Mouse (Mus musculus) cerebellum, adult (tissue): ENCODE results near the gene Kcnd3.
"Not testable (repeated sequence)": the region's sequence is repeated elsewhere in the genome, so short reads cannot be mapped to it uniquely, and the experiment has no call there.

Experiments used
- ATAC-seq: cut with Nextera tagmentation; 2 replicates; pipeline ENCODE4 v1.9.2; 2017; ENCODE audit warnings: mild to moderate bottlenecking, moderate library complexity, mixed read lengths; ENCODE audit not compliant: insufficient number of reproducible peaks, low FRiP score, low TSS enrichment

Gene Kcnd3

DNA sequence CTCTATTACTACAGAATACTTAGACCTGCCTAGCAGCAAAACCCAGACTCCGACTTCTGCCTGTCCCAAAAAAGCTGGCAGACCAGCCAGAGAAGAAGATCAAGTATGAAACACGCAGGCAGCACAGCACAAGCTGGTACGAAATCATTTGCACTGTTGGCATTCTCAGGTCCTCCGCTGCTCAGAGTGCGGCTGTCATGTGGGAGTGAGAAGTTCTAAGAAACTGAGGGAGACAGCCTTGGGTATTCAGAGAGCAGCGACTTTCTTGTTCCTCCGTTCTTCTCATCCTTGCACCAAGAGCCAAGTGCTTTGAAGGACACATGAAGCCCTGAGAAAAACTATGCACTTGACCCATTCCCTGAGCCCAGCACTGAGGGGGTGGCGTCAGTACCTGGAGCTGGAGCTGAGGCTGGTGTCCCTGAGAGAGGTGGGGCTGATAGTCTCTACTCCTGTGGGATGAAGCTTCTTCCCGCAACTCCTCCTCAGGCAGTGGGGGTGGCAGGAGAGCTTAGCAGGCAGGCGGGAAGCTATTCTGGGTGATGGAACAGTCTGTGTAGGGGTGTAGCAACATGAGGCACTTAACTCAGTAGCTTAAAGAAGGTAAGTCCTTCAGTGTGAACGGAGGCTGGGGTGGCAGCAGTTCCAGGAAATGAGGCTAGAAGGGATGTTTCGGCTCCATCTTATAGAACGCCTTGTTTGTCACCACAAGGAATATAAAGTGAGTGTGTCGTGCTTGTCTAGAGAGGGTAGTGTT is 241.4 kb downstream of the Kcnd3 start:
- no peak for ATAC-seq

DNA sequence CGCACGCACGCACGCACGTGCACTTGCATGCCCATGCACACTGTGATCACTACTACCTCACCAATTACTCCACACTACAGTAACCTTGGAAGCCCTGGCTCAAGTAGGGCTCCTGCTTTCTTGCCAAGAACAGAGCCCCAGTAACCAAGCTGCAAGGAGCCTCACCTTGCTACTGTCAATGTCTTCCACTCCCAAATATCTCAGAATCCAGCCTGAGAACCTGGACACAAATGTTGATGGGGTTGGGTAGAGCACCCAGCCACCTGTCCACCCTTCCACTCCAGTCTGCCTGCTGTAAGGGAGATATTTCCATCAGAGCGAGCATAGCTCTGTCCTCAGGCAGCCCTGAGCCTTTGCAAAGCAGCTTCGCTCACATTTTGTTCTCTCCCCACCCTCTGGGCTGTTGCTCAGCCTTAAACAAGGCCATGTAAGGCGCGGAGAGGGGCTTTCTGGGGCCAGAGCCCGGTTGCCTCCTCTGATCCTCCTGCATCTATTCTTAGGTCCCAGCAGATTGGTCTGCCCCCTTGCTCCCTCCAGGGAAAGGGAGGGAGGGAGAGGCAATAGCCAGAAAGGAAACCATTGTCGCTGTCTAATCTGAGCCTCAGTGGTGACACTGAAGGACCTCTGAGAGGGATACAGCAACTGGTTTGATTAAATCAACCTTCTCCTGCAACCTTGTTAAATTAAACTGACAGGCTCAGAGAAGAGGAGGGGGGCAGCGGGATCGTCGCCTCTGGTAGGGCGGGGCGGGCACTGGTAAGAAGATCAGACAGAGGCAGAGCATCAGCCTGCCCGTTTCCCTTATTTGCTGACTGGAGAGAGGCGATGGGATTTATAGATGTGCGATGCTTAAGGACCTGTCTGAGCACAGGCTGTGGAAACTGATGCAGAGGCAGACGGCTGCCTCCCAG is 243.6 kb downstream of the Kcnd3 start:
- ATAC-seq: peak; percentile 65

DNA sequence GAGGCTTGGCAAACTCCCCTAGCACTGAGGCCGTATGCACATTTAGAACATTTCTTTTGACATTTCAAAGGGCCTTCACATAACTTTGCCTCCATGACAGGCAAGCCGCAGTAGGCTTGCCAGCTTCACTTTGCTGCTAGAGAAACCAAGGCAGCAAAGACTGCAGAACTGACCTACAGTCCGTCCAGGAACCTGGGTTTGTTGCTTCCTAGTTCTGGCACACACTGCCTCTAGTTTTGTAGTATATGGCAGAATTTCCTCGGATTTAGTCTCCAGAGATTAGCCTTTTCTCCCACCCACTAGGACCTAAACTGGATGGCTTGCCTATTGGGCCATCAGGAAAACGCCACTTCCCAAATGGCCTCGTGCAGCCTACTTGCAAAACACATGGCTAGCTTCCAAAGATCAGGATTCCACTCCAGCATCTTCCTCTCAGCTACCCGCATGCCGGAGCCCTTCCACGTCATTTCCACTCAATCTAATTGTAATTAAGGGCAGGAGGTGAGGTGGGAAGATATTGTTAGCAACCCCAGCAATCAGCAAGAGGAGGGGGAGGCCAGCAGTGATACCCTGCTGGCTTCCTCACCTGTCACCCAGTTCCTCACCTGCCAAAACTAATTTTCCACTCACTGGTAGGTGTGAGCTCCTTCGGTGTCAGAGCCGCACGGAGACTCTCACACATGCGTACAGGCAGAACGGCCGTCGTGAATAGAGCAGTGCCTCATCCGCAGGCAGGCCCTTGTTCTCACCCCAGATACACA is 244.4 kb downstream of the Kcnd3 start:
- ATAC-seq: 0 out of 2 replicates have a peak, but pooled peaks have one; percentile 34

DNA sequence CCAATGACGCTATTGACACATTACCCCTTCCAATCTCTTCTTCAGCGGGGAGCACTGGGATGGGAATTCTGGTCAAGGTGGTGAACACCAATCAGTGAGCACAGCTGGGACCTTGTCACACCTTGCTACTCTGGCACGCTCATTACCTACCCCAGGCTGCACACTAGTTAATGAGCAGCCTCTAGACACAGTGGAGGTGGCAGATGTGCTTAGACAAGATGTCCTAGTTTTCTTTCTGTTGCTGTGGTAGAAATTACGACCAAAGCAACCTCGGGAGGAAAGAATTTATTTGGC is 245.0 kb downstream of the Kcnd3 start:
- ATAC-seq: 0 out of 2 replicates have a peak, but pooled peaks have one; percentile 8

DNA sequence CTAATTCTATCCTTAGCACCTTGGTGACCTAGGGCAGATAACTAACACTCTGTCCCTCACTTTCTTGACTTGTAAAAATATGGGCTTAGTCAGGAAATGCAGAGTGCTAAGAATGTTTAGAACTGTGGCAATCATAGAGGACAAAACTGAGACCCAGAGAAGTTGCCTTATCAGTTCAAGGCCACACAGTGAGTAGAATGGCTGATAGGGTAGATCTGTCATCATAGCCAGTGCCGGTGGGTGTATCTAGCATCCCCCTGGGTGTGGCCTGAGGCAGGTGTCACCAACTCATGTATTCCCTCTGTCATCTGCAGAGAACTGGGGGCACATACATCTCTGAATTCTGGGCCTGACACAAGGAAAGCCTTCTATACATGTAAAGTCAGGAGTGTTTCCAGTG is 246.2 kb downstream of the Kcnd3 start:
- no peak for ATAC-seq

DNA sequence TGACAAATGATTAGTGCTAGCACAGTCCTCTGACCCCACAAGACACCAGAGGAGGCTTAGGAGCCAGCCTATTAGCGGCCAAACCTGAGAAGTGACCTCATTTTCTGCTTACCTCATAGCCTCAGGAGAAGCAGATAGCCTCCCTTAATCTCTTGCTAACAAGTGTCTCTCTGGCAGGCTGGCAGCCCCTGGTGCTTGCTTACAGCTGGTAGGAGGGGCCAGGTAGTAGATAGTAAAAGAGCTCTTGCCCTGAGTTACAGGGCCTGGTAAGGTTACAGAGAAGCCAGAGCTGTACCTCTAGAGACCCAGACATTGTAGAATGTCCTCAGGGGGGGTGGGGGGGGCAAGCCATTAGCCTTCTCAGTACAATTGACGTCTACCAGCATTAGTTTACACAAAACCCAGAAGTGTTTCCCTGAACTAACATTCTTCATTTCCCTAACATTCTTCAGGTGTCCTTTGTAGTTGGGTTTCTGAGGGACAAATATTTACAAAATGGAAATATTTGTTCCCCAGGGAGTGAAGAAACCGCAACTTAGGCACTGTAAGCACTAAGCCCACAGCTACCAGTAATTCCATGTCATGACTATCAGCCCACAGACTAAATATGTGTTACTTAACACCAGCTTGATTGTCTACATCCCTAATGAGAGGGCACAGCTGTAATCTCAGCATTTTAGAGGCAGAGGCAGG is 247.3 kb downstream of the Kcnd3 start:
- ATAC-seq: no peak

DNA sequence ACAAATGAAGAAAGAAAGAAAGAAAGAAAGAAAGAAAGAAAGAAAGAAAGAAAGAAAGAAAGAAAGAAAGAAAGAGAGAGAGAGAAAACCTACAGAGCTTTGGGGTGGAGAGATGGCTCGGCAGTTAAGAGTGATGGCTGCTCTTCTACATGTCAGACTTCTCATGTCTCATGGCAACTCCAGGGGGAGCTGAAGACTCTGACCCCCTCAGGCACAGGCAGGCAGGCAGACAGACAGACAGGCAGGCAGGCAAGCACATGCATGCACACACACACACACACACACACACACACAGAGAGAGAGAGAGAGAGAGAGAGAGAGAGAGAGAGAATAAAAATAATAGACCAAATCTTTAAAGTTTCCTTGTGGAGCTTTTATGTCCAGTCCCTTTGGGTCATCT is 248.7 kb downstream of the Kcnd3 start:
- ATAC-seq: not testable (repeated sequence)

DNA sequence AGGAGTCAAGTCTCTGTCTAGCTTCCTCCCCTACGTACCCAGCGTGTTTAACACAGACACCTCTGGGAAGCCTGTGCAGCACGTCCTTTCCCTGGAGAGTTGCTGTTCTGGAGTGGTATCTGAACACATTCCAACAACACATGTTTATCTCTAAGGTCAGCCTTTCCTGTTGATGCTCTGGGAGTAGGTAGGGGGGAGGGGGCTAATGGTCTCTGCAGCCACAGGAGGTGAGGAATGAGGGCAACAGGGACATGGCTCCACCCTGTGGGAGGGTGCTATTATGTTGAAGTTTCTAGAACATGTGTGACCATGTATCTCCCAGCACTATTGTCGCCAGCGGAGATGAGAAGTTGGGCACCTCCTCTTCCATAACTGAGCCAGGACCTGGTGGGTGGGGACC is 249.3 kb downstream of the Kcnd3 start:
- no peak for ATAC-seq

DNA sequence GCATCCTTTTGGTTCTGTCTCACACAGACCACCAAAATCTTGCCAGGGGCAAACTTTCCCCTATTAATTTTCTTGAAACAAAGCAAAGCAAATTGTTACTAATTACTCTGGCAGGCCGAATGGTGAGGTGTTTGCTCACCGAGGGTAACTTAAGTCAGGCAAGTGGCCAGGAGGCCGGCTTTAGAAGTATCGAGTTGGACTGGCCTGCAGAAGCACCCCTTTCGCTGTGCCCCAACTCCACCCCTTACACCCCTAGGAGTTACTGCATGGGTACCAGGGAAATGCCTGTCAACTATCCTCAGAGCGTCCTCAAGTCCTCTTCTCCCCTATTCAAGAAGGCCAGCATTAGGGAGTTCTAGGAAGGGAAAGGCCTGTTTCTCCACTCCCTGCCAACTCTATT is 251.4 kb downstream of the Kcnd3 start:
- no peak for ATAC-seq

DNA sequence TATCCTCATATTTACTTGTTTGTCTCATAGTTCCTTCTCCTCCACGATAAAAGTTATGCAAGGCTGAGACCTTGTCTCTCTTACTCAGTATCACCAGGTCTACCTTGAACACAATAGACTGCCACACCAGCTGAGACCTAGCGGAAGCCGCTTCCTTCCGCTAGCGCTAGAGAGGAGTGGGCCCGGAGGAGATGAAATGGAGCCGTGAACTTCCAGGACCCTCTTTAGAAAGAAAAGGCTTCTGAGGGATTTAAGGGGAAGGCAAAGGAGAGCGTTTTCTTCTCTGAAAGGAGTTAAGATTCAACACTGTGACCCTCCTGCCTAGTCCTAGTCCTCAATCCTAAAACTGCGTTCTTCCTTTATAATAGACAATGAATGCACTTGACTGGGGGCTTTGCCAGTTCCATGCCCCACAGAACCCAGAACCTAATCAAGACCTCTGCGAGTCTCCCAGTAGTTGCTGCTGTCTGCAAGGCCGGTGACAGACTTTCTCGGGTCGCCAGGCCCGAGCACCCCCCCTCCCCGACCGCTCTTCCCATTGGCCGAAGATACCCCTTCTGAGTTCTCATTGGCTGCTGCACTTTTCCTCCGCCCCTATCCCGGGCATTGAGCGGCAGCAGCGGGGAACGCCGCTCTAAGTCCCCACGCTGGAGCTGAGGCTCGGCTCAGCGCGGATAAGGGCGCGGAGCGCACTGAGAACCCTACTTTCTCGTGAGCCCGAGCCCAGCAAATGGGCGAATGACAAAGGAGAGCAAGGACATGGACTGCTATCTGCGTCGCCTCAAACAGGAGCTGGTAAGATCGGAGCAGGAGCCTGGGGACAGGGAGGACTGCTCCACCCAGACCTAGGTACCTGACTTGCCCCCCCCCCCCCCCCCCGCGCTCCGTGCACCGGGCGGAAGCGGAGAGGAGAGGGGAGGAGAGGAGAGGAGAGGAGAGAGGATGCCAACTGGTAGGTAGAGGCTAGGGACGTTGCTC is 252.2 kb downstream of the Kcnd3 start, which contains the start of gene Inka2:
Gene Inka2, plus strand, starts transcription at position 569 of the 978 bp plus-strand sequence.
- ATAC-seq: peak; percentile 94

DNA sequence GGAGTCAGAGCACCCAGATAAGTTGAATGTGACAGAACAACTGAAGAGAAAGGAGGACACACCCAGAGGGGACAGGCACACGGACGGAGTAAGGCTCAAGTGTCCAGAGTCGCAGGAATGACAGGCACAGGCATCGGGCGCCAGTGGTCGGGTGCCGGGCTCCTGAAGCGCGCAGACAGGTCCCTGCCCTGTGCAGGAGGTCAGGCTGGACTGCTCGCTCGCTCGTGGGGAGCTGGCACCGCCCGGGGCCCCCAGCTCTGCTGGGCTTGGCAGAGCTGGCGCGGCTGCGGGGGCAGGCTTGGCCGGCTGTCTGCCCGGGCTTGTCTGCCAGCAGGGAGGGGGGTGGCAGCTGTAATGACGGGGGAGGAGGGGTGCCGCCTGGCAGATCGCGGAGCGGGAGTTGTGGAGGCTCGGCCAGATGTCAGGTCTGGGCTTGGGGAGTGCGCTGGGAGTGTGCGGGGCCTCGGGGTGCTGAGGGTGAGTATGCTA is 253.0 kb downstream of the Kcnd3 start:
- ATAC-seq: peak; percentile 77

DNA sequence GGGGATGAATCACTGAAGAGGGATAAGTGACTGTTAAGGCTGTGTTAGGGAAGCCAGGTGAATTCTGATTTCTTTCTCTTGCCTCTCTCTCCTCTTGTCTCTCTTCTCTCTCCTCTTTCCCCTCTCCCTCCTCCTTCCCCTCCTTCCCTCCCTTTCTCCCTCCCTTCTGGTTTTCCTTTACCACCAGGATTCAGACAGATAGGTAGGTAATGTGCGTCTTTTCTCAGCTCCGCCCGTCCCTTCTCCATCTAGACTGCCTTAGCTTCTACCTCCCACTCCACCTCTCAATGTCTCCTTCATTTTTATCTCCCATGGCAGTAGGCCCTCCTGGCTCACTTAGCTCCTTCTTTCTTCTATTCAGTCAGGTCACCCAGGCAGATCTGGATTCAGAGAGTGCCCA is 253.4 kb downstream of the Kcnd3 start:
- ATAC-seq: 0 out of 2 replicates have a peak, but pooled peaks have one; percentile 1

DNA sequence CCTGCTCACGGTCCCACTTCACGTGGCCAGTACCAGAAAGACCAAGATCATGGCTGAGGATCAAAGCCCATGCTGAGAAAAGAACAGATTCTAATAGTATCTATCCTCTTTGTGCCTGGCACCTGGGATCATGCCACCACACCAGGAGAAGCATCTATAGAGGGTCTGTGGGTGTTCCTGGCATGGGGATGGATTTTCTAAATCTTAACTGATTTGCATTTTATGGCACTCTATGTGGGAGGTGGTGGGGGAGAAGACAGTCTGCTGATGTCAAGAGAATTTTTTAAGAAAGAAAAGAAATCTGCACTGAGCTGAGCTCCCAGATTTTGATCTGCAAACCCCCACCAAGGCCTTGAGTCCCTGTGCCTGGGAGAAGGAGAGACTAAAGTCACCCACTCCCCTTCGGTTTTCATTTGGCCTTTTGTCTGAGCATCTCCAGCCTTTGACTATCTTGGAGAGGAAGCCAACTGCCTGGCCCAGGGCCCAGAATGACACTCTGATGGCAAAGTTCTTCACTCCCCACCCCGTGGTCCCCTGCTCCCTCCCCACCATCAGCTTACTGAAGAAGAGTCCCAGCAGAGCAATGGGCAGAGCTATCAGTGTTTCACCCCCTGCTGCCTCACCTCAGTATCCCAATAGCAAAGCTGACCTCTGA is 254.4 kb downstream of the Kcnd3 start:
- ATAC-seq: no peak

DNA sequence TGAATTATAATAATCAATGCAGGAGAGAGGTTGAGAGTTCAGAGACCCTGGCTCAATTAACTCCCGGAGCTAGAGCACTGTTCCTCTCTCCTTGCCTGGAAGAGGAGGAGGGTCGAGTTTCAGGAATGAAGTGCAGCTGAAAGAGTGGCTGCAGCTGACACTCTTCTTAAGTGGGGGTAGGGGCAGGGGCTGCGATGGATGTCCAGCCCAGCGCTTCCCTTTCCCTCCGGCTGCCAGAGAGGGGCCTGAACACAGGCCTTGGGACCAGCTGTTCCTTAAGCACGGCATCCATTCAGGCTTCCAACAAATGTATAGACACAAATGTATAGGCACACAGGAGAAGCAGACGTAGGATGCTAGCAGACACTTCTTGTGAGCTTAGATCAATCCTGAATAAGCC is 255.5 kb downstream of the Kcnd3 start:
- no peak for ATAC-seq

DNA sequence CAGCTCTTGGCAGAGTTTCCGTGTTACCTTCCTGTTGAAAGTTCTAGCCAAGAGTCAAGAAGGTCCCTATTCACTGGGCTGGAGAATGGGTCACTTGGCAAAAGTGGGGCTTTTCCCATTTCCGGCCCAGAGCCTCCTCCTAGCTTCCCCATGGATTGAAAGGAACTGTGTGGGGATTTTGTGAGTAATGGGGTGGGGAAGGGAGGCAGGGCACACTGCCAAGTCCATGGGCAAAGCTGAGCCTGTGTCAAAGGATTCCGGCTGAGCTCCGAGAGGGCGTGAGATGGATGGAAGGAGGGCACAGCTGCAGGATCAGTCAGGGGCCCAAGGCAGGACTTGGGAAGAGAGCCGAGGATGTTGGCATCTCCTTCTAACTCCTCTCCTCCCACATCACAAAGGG is 258.1 kb downstream of the Kcnd3 start:
- ATAC-seq: peak; percentile 9; the same call in 1 of the 2 replicates

DNA sequence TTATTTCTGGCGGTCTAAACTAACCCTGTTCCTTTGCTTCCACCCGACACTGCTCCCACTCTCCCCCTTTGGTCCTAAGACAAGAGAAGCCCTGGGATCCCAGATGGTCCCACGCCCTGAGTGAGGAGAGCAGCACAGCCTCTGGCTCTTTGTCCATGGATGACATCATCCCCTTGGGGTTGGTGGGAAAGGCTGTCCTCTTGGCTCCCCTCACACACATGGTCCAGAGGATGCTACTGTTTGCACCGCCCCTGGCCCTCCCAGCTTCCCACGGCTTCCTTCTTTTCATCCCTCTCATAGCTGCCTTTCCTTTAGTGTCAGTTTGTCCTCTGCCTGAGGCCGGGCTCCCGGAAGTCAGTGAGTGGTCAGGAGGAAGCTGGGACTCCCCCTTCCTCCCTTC is 259.6 kb downstream of the Kcnd3 start:
- ATAC-seq: no peak; the same call in 1 of the 2 replicates

DNA sequence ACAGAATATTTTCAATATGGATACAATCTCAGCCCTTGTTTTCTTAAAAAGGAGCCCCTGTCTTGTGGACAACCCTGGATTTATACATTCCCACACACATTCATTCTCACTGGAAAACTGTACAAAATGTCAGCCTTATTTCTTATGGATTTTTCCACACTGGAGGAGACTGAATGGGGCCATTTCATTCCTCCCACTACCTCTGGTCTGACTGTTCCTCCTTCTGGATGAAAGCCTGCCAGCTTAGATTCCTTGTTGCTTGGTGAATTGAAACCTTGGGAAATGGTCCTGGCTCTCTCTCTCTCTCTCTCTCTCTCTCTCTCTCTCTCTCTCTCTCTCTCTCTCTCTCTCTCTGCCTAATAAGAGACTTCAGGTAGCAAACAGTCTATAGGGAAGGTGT is 260.7 kb downstream of the Kcnd3 start:
- ATAC-seq: no peak

DNA sequence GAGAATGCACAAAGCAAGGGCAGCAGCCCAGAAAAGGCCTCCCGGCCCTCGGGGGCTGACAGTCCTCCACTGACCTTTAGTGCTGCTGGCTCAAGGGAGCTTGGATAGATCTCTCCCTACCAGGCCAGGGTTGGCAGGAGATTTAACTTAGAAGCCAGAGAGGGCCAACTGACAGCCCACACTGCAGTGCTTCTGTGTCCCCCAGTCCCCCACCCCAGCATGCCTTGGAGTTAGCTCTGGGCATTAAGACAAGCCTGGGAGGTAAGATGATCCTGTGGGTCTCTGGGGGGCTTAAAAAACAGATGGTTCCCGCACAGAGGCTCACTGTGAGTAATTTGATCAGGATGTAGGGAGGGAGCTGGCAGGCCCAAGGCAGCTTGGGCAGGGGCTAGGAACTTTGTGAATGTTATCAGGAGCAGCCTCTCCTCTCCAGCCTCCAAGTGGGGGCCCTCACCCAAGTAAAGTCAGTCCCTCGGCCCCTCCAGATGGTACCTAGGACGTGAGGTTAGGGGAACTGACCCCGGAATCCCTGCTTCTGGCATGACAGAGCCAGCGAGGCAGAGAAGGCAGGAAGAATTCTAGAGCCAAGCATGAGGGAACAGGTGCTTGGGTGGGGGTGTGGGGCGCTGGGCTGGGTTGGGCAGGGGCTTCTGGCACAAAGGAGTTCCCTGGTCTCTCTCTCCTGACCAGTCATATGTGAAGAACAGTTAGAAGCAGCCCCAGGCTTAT is 262.1 kb downstream of the Kcnd3 start:
- ATAC-seq: no peak
